Mouse (Mus musculus): ENCODE measurements around the gene Ppm1m. TPM values are rescaled to one million over a fixed set of nuclear protein-coding genes. Genes with fewer than 3 reads are reported as not detected.

Ppm1m gene
- total and polyA plus RNA-seq, 2 experiments, result 13.7 to 22.7 TPM

- H3K36me3 ChIP-seq (ENCODE audit: control insufficient read depth, insufficient read depth, low read length), result peaks cover 2% of the 10 kb centered on the region; the same call in 1 of the 2 replicates
- H3K79me2 ChIP-seq (ENCODE audit: control insufficient read depth, insufficient read depth, low read length), result no peaks in the 10 kb centered on the region
- H3K4me1 ChIP-seq (ENCODE audit: control insufficient read depth, insufficient read depth, low read length), result peaks cover 4% of the 10 kb centered on the region; the same call in 1 of the 2 replicates
- no peak overlapping the region for H3K27ac ChIP-seq (replicated peaks; ENCODE audit: insufficient read depth, low read depth, low read length)
- peaks cover 14% of the 10 kb centered on the region for H3K27me3 ChIP-seq (ENCODE audit: control insufficient read depth, insufficient read depth, low read length)
- DNase-seq (ENCODE audit: extremely low read depth, low read depth, low spot score), result no peak
- WGBS, result 27% methylated on average over 10 of the region's 10 CpGs
- no peak overlapping the region for H3K4me3 ChIP-seq (ENCODE audit: insufficient read depth, low read depth, low read length)
- no peak overlapping the region for H3K9ac ChIP-seq (ENCODE audit: low read depth, low read length)
- TF ChIP-seq POLR2A (IDR thresholded peaks at IDR 0.05; ENCODE audit: extremely low read depth, insufficient read depth, low read length), result no peak
- no peak for TF ChIP-seq CTCF (IDR thresholded peaks at IDR 0.05; ENCODE audit: low read depth, low read length)
Observed at GRCm38 (mm10) chr9:106149399-106149754, 50.2 kb downstream of the Ppm1m start.

GRCm38 (mm10) chr9:106148541-106149398 lies 50.8 kb downstream of the Ppm1m start:
- Histone ChIP-seq H3K27me3 (ENCODE audit: control insufficient read depth, insufficient read depth, low read length) (peaks cover 14% of the 10 kb centered on the region), H3K27ac (replicated peaks; ENCODE audit: insufficient read depth, low read depth, low read length) (no peak overlapping the region), H3K4me1 (ENCODE audit: control insufficient read depth, insufficient read depth, low read length) (no peaks in the 10 kb centered on the region), H3K79me2 (ENCODE audit: control insufficient read depth, insufficient read depth, low read length) (no peaks in the 10 kb centered on the region), H3K9ac (ENCODE audit: low read depth, low read length) (no peak overlapping the region), H3K36me3 (ENCODE audit: control insufficient read depth, insufficient read depth, low read length) (no peaks in the 10 kb centered on the region), H3K4me3 (ENCODE audit: insufficient read depth, low read depth, low read length) (no peak overlapping the region)
- 4% methylated on average over 36 of the region's 36 CpGs for WGBS
- no peak for DNase-seq (ENCODE audit: extremely low read depth, low read depth, low spot score)
- no peak for TF ChIP-seq CTCF (IDR thresholded peaks at IDR 0.05; ENCODE audit: low read depth, low read length)
- TF ChIP-seq POLR2A (IDR thresholded peaks at IDR 0.05; ENCODE audit: extremely low read depth, insufficient read depth, low read length), result no peak

GRCm38 (mm10) chr9:106147851-106148431 lies 51.6 kb downstream of the Ppm1m start:
- Histone ChIP-seq H3K4me1 (ENCODE audit: control insufficient read depth, insufficient read depth, low read length) (no peaks in the 10 kb centered on the region), H3K9ac (ENCODE audit: low read depth, low read length) (no peak overlapping the region), H3K36me3 (ENCODE audit: control insufficient read depth, insufficient read depth, low read length) (no peaks in the 10 kb centered on the region), H3K27me3 (ENCODE audit: control insufficient read depth, insufficient read depth, low read length) (peaks cover 14% of the 10 kb centered on the region), H3K4me3 (ENCODE audit: insufficient read depth, low read depth, low read length) (no peak overlapping the region), H3K27ac (replicated peaks; ENCODE audit: insufficient read depth, low read depth, low read length) (no peak overlapping the region), H3K79me2 (ENCODE audit: control insufficient read depth, insufficient read depth, low read length) (no peaks in the 10 kb centered on the region)
- no peak for TF ChIP-seq CTCF (IDR thresholded peaks at IDR 0.05; ENCODE audit: low read depth, low read length)
- 11% methylated on average over 10 of the region's 10 CpGs for WGBS
- DNase-seq (ENCODE audit: extremely low read depth, low read depth, low spot score), result no peak

GRCm38 (mm10) chr9:106147281-106147680 lies 52.3 kb downstream of the Ppm1m start:
- Histone ChIP-seq H3K27me3 (ENCODE audit: control insufficient read depth, insufficient read depth, low read length) (peaks cover 14% of the 10 kb centered on the region), H3K4me1 (ENCODE audit: control insufficient read depth, insufficient read depth, low read length) (no peaks in the 10 kb centered on the region), H3K9ac (ENCODE audit: low read depth, low read length) (no peak overlapping the region), H3K4me3 (ENCODE audit: insufficient read depth, low read depth, low read length) (no peak overlapping the region), H3K36me3 (ENCODE audit: control insufficient read depth, insufficient read depth, low read length) (no peaks in the 10 kb centered on the region), H3K27ac (replicated peaks; ENCODE audit: insufficient read depth, low read depth, low read length) (no peak overlapping the region), H3K79me2 (ENCODE audit: control insufficient read depth, insufficient read depth, low read length) (no peaks in the 10 kb centered on the region)
- TF ChIP-seq CTCF (IDR thresholded peaks at IDR 0.05; ENCODE audit: low read depth, low read length) (no peak), POLR2A (IDR thresholded peaks at IDR 0.05; ENCODE audit: extremely low read depth, insufficient read depth, low read length) (no peak)
- 44% methylated on average over 5 of the region's 5 CpGs for WGBS
- DNase-seq (ENCODE audit: extremely low read depth, low read depth, low spot score), result no peak

GRCm38 (mm10) chr9:106145582-106145981 lies 54.0 kb downstream of the Ppm1m start:
- no peak for DNase-seq (ENCODE audit: extremely low read depth, low read depth, low spot score)
- H3K4me1 ChIP-seq (ENCODE audit: control insufficient read depth, insufficient read depth, low read length), result no peaks in the 10 kb centered on the region
- no peak overlapping the region for H3K27ac ChIP-seq (replicated peaks; ENCODE audit: insufficient read depth, low read depth, low read length)
- H3K4me3 ChIP-seq (ENCODE audit: insufficient read depth, low read depth, low read length), result no peak overlapping the region
- peaks cover 14% of the 10 kb centered on the region for H3K27me3 ChIP-seq (ENCODE audit: control insufficient read depth, insufficient read depth, low read length)
- H3K9ac ChIP-seq (ENCODE audit: low read depth, low read length), result no peak overlapping the region
- whole genome bisulfite sequencing, result 89% methylated on average over 2 of the region's 2 CpGs
- TF ChIP-seq CTCF (IDR thresholded peaks at IDR 0.05; ENCODE audit: low read depth, low read length) (no peak), POLR2A (IDR thresholded peaks at IDR 0.05; ENCODE audit: extremely low read depth, insufficient read depth, low read length) (no peak)
- H3K36me3 ChIP-seq (ENCODE audit: control insufficient read depth, insufficient read depth, low read length), result no peaks in the 10 kb centered on the region
- no peaks in the 10 kb centered on the region for H3K79me2 ChIP-seq (ENCODE audit: control insufficient read depth, insufficient read depth, low read length)

Other genes with a start within 250 kb of the Ppm1m start
- gene Col6a5, start 239.1 kb downstream of the Ppm1m start, total RNA-seq (2014; rRNA removed), result 0.18 and 0.40 TPM in 2 replicates
- 0.05 and 0.12 TPM in 2 replicates for gene Col6a5, start 239.1 kb downstream of the Ppm1m start, polyA plus RNA-seq (2012; rRNA removed)
- gene Col6a4, start 103.0 kb downstream of the Ppm1m start, total RNA-seq (2014; rRNA removed), result not detected in 2 replicates
- not detected in 2 replicates for gene Col6a4, start 103.0 kb downstream of the Ppm1m start, polyA plus RNA-seq (2012; rRNA removed)
- 104 and 136 TPM in 2 replicates for gene Glyctk, start 41.6 kb downstream of the Ppm1m start, total RNA-seq (2014; rRNA removed)
- gene Glyctk, start 41.6 kb downstream of the Ppm1m start, polyA plus RNA-seq (2012; rRNA removed), result 308 and 315 TPM in 2 replicates
- gene Wdr82, start 28.8 kb downstream of the Ppm1m start, total RNA-seq (2014; rRNA removed), result 36.3 and 40.7 TPM in 2 replicates
- 23.6 and 25.9 TPM in 2 replicates for gene Wdr82, start 28.8 kb downstream of the Ppm1m start, polyA plus RNA-seq (2012; rRNA removed)
- 4.9 and 6.2 TPM in 2 replicates for gene Twf2, start 3.4 kb upstream of the Ppm1m start, total RNA-seq (2014; rRNA removed)
- 4.5 and 4.7 TPM in 2 replicates for gene Twf2, start 3.4 kb upstream of the Ppm1m start, polyA plus RNA-seq (2012; rRNA removed)
- 0.18 and 0.27 TPM in 2 replicates for gene Tlr9, start 22.9 kb upstream of the Ppm1m start, total RNA-seq (2014; rRNA removed)
- 0.37 and 0.61 TPM in 2 replicates for gene Tlr9, start 22.9 kb upstream of the Ppm1m start, polyA plus RNA-seq (2012; rRNA removed)
- gene Alas1, start 48.9 kb upstream of the Ppm1m start, total RNA-seq (2014; rRNA removed), result 270 and 285 TPM in 2 replicates
- 530 and 649 TPM in 2 replicates for gene Alas1, start 48.9 kb upstream of the Ppm1m start, polyA plus RNA-seq (2012; rRNA removed)
- gene Poc1a, start 81.3 kb upstream of the Ppm1m start, total RNA-seq (2014; rRNA removed), result 1.8 and 3.2 TPM in 2 replicates
- gene Poc1a, start 81.3 kb upstream of the Ppm1m start, polyA plus RNA-seq (2012; rRNA removed), result 3.1 and 3.9 TPM in 2 replicates
- gene Dusp7, start 168.9 kb upstream of the Ppm1m start, total RNA-seq (2014; rRNA removed), result 1.8 and 2.5 TPM in 2 replicates
- gene Dusp7, start 168.9 kb upstream of the Ppm1m start, polyA plus RNA-seq (2012; rRNA removed), result 7.7 and 10.1 TPM in 2 replicates
- gene Rpl29, start 229.7 kb upstream of the Ppm1m start, total RNA-seq (2014; rRNA removed), result 182 and 210 TPM in 2 replicates
- 230 and 232 TPM in 2 replicates for gene Rpl29, start 229.7 kb upstream of the Ppm1m start, polyA plus RNA-seq (2012; rRNA removed)
- gene Acy1, start 238.6 kb upstream of the Ppm1m start, total RNA-seq (2014; rRNA removed), result 65.2 and 76.5 TPM in 2 replicates
- gene Acy1, start 238.6 kb upstream of the Ppm1m start, polyA plus RNA-seq (2012; rRNA removed), result 50.7 and 64.3 TPM in 2 replicates
- 129 and 183 TPM in 2 replicates for gene Abhd14b, start 247.7 kb upstream of the Ppm1m start, total RNA-seq (2014; rRNA removed)
- gene Abhd14b, start 247.7 kb upstream of the Ppm1m start, polyA plus RNA-seq (2012; rRNA removed), result 402 and 415 TPM in 2 replicates
- gene Abhd14a, start 247.9 kb upstream of the Ppm1m start, total RNA-seq (2014; rRNA removed), result 8.2 and 10.4 TPM in 2 replicates
- gene Abhd14a, start 247.9 kb upstream of the Ppm1m start, polyA plus RNA-seq (2012; rRNA removed), result 22.7 and 24.4 TPM in 2 replicates

Measured in liver, adult 2 months (tissue).